Mouse (Mus musculus): ENCODE measurements at regions not wholly inside any gene's neighbourhood (a gene's known extent, or its start where the extent isn't known, plus 50 kb on each side); places are given as distances from the start of the nearest gene placed in this dataset.

- peak; percentile 46 for ATAC-seq
These were observed 253.5 kb upstream of the Daam1 start for GRCm38 (mm10) chr12:71577349-71577748.

- ATAC-seq, result no peak
These were observed 252.9 kb upstream of the Daam1 start for GRCm38 (mm10) chr12:71578006-71578405.

GRCm38 (mm10) chr12:71578912-71579311 is 252.0 kb upstream of the Daam1 start:
- ATAC-seq, result no peak

GRCm38 (mm10) chr12:71580532-71581290 is 250.2 kb upstream of the Daam1 start:
- ATAC-seq, result no peak

GRCm38 (mm10) chr12:71584618-71585017 is 246.3 kb upstream of the Daam1 start:
- ATAC-seq, result no peak

- no peak for ATAC-seq
These were observed 232.2 kb upstream of the Daam1 start for GRCm38 (mm10) chr12:71598641-71599040.

- ATAC-seq, result no peak
These were observed 229.7 kb upstream of the Daam1 start for GRCm38 (mm10) chr12:71601091-71601690.

- ATAC-seq, result no peak
These were observed 227.7 kb upstream of the Daam1 start for GRCm38 (mm10) chr12:71603136-71603535.

GRCm38 (mm10) chr12:71606366-71606765 is 224.5 kb upstream of the Daam1 start:
- no peak for ATAC-seq

- ATAC-seq, result no peak
These were observed 222.9 kb upstream of the Daam1 start for GRCm38 (mm10) chr12:71607966-71608365.

- no peak for ATAC-seq
These were observed 217.6 kb upstream of the Daam1 start for GRCm38 (mm10) chr12:71613326-71613725.

GRCm38 (mm10) chr12:71614945-71615344 is 215.9 kb upstream of the Daam1 start:
- ATAC-seq, result no peak

- no peak for ATAC-seq
These were observed 215.5 kb upstream of the Daam1 start for GRCm38 (mm10) chr12:71615383-71615782.

- ATAC-seq, result no peak
These were observed 214.8 kb upstream of the Daam1 start for GRCm38 (mm10) chr12:71616121-71616520.

- no peak for ATAC-seq
These were observed 212.4 kb upstream of the Daam1 start for GRCm38 (mm10) chr12:71618466-71618865.

GRCm38 (mm10) chr12:71618956-71619355 is 211.9 kb upstream of the Daam1 start:
- ATAC-seq, result no peak

- no peak for ATAC-seq
These were observed 211.3 kb upstream of the Daam1 start for GRCm38 (mm10) chr12:71619561-71619960.

GRCm38 (mm10) chr12:71621542-71621941 is 209.3 kb upstream of the Daam1 start:
- no peak for ATAC-seq

- no peak for ATAC-seq
These were observed 208.1 kb upstream of the Daam1 start for GRCm38 (mm10) chr12:71622761-71623160.

GRCm38 (mm10) chr12:71623271-71623670 is 207.6 kb upstream of the Daam1 start:
- no peak for ATAC-seq

- no peak for ATAC-seq
These were observed 206.8 kb upstream of the Daam1 start for GRCm38 (mm10) chr12:71624076-71624475.

GRCm38 (mm10) chr12:71624676-71625075 is 206.2 kb upstream of the Daam1 start:
- ATAC-seq, result no peak

GRCm38 (mm10) chr12:71625115-71625514 is 205.8 kb upstream of the Daam1 start:
- ATAC-seq, result no peak

GRCm38 (mm10) chr12:71626801-71627200 is 204.1 kb upstream of the Daam1 start:
- no peak for ATAC-seq
